Mouse (Mus musculus) cerebellum, postnatal 14 days (tissue): ENCODE data around the gene Plek.

Experiments
- DNase-seq, 2 experiments: peaks; one replicate each; pipeline ENCODE4 v3.0.0; 2021; ENCODE audit warnings: mixed read lengths in 2 of 2

Gene Plek

GRCm38 (mm10) chr11:17000353-17001334 is 51.5 kb downstream of the Plek start:
- peak in 1 of 2 experiments; percentile 12 for DNase-seq

- no peak for DNase-seq
Measured at GRCm38 (mm10) chr11:16999933-17000332, 52.2 kb downstream of the Plek start.

- no peak for DNase-seq
Measured at GRCm38 (mm10) chr11:16999387-16999786, 52.8 kb downstream of the Plek start.

GRCm38 (mm10) chr11:16997465-16997864 is 54.7 kb downstream of the Plek start:
- no peak for DNase-seq

GRCm38 (mm10) chr11:16996818-16997217 is 55.4 kb downstream of the Plek start:
- DNase-seq: no peak

GRCm38 (mm10) chr11:16992880-16993279 is 59.3 kb downstream of the Plek start:
- DNase-seq: no peak

- peak in 1 of 2 experiments; percentile 4 for DNase-seq
Measured at GRCm38 (mm10) chr11:16989885-16990284, 62.3 kb downstream of the Plek start.

- DNase-seq: no peak
Measured at GRCm38 (mm10) chr11:16987745-16988328, 64.3 kb downstream of the Plek start.

GRCm38 (mm10) chr11:16986550-16987187 is 65.5 kb downstream of the Plek start:
- DNase-seq: no peak

- no peak for DNase-seq
Measured at GRCm38 (mm10) chr11:16978161-16978707, 73.9 kb downstream of the Plek start.

GRCm38 (mm10) chr11:16977611-16978010 is 74.6 kb downstream of the Plek start:
- no peak for DNase-seq

- no peak for DNase-seq
Measured at GRCm38 (mm10) chr11:16976937-16977336, 75.2 kb downstream of the Plek start.

GRCm38 (mm10) chr11:16973086-16973485 is 79.1 kb downstream of the Plek start:
- no peak for DNase-seq

GRCm38 (mm10) chr11:16972027-16972426 is 80.2 kb downstream of the Plek start:
- DNase-seq: no peak

- DNase-seq: no peak
Measured at GRCm38 (mm10) chr11:16969650-16970049, 82.5 kb downstream of the Plek start.

- DNase-seq: peak; percentile 71 to 72
Measured at GRCm38 (mm10) chr11:16967806-16968205, 84.4 kb downstream of the Plek start.

- DNase-seq: no peak
Measured at GRCm38 (mm10) chr11:16958520-16958919, 93.7 kb downstream of the Plek start.

- no peak for DNase-seq
Measured at GRCm38 (mm10) chr11:16957030-16957429, 95.2 kb downstream of the Plek start.

GRCm38 (mm10) chr11:16956115-16956862 is 95.9 kb downstream of the Plek start:
- DNase-seq: no peak

GRCm38 (mm10) chr11:16951761-16952010 is 100.5 kb downstream of the Plek start:
- no peak for DNase-seq

GRCm38 (mm10) chr11:16950976-16951760 is 101.0 kb downstream of the Plek start, which contains the start of gene Fbxo48:
Fbxo48 (plus strand) TSS chr11:16951375.
- DNase-seq: peak; percentile 95 to 96
